Mouse (Mus musculus) midbrain, embryonic 12.5 days (tissue): ENCODE data around the gene Mmp9. TPM values are rescaled to one million over a fixed set of nuclear protein-coding genes. Genes with fewer than 3 reads are reported as not detected.

Experiments
- ATAC-seq: fragments of 200-750 bp; cut with Nextera tagmentation; 2 replicates; pipeline ENCODE4 v1.8.0; 2017; ENCODE audit warnings: low read depth, moderate TSS enrichment, moderate library complexity; ENCODE audit not compliant: low FRiP score
- H3K27ac ChIP-seq: fragments of 300-500 bp; sonication (generic); replicated peaks from 2 replicates; pipeline ENCODE4 v1.5.1; 2016; ENCODE audit warnings: mild to moderate bottlenecking
- H3K27me3 ChIP-seq: fragments of 300-500 bp; sonication (generic); 2 replicates; pipeline ENCODE4 v1.6.1; 2016; ENCODE audit warnings: mild to moderate bottlenecking
- H3K36me3 ChIP-seq: fragments of 300-500 bp; sonication (generic); 2 replicates; pipeline ENCODE4 v1.6.1; 2016
- H3K4me1 ChIP-seq: fragments of 300-500 bp; sonication (generic); 2 replicates; pipeline ENCODE4 v1.6.1; 2016
- H3K4me2 ChIP-seq: fragments of 300-500 bp; sonication (generic); replicated peaks from 2 replicates; pipeline ENCODE4 v1.6.1; 2016; ENCODE audit warnings: mild to moderate bottlenecking, moderate library complexity
- H3K4me3 ChIP-seq: fragments of 300-500 bp; sonication (generic); 2 replicates; pipeline ENCODE4 v1.5.1; 2016; ENCODE audit warnings: mild to moderate bottlenecking
- H3K9ac ChIP-seq: fragments of 300-500 bp; sonication (generic); replicated peaks from 2 replicates; pipeline ENCODE4 v1.6.1; 2016; ENCODE audit warnings: mild to moderate bottlenecking, moderate library complexity
- H3K9me3 ChIP-seq: fragments of 300-500 bp; sonication (generic); 2 replicates; pipeline ENCODE4 v1.6.1; 2016; ENCODE audit warnings: mild to moderate bottlenecking
- WGBS: fragments of 180-500 bp; shearing (Covaris S2); methylation state at CpG from one replicate; pipeline ENCODE4 v1.1.7; 2016; 5-methylcytosine and 5-hydroxymethylcytosine counted together
- polyA plus RNA-seq: library from polyadenylated mRNA; unstranded; fragments of >200 nt; fragmentation: Nextera tagmentation; extraction: Ambion mirVana; gene quantifications from 2 replicates; pipeline ENCODE4 v1.2.1, GENCODE M21; 2016

Gene Mmp9
- polyA plus RNA-seq, 1 experiment from 2014 or later, result 6.2 TPM

- no peak overlapping the region for H3K4me2 ChIP-seq
- WGBS, result 11% methylated on average over 5 of the region's 5 CpGs
- no peaks in the 10 kb centered on the region for H3K9me3 ChIP-seq
- H3K4me1 ChIP-seq, result peaks cover 22% of the 10 kb centered on the region
- H3K4me3 ChIP-seq, result no peak overlapping the region
- no peaks in the 10 kb centered on the region for H3K36me3 ChIP-seq
- ATAC-seq, result no peak
- H3K27ac ChIP-seq, result no peak overlapping the region
- H3K9ac ChIP-seq, result no peak overlapping the region
- peaks cover 65% of the 10 kb centered on the region for H3K27me3 ChIP-seq
Observed at GRCm38 (mm10) chr2:164942692-164943290, 2.2 kb downstream of the Mmp9 start.

DNA sequence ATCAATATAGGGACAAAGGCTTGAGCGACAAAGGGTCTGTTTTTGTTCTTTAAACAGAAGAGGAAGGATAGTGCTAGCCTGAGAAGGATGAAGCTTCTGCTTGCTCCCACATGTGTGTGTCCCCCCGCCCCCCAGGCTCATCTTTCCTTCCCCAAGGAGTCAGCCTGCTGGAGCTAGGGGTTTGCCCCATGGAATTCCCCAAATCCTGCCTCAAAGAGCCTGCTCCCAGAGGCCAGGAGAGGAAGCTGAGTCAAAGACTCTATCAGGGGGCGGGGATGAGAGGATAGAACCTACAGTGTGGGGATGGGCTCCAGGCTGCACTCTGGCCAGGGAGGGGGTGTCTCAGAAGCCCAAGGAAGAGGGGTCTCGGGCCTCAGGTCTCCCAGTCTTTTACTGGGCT, 6.9 kb downstream of the Mmp9 start:
- Histone ChIP-seq H3K27ac (no peak overlapping the region), H3K9ac (no peak overlapping the region), H3K4me3 (no peak overlapping the region), H3K36me3 (no peaks in the 10 kb centered on the region), H3K27me3 (peaks cover 68% of the 10 kb centered on the region), H3K4me1 (peaks cover 18% of the 10 kb centered on the region), H3K9me3 (no peaks in the 10 kb centered on the region), H3K4me2 (no peak overlapping the region)
- 35% methylated on average over 4 of the region's 4 CpGs for WGBS
- no peak for ATAC-seq

- H3K36me3 ChIP-seq, result no peaks in the 10 kb centered on the region
- no peak for ATAC-seq
Observed at GRCm38 (mm10) chr2:164947930-164948329, 7.3 kb downstream of the Mmp9 start.

DNA sequence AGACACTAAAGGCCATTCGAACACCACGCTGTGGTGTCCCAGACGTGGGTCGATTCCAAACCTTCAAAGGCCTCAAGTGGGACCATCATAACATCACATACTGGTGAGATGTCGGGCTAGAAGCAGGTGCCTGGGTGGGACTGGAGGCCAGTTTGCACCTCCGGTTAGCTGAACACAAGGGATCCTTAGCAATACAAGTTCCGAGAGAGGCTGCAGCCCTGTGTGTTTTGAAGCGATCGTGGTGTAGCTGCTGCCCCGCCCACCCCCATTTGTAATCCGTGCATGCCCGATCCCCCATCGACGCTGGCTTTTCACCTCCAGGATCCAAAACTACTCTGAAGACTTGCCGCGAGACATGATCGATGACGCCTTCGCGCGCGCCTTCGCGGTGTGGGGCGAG, 8.4 kb downstream of the Mmp9 start:
- peaks cover 77% of the 10 kb centered on the region for H3K27me3 ChIP-seq
- ATAC-seq, result no peak
- peak overlapping the region; percentile 40 for H3K4me2 ChIP-seq
- H3K9ac ChIP-seq, result no peak overlapping the region
- peaks cover 26% of the 10 kb centered on the region for H3K4me1 ChIP-seq
- H3K27ac ChIP-seq, result no peak overlapping the region
- 6% methylated on average over 25 of the region's 25 CpGs for WGBS
- H3K4me3 ChIP-seq, result peak overlapping the region; percentile 24
- H3K36me3 ChIP-seq, result no peaks in the 10 kb centered on the region
- H3K9me3 ChIP-seq, result no peaks in the 10 kb centered on the region

More at GRCm38 (mm10) chr2:164947930-164948329, 7.3 kb downstream of the Mmp9 start:
- Histone ChIP-seq H3K4me3 (no peak overlapping the region), H3K9me3 (no peaks in the 10 kb centered on the region), H3K4me1 (peaks cover 20% of the 10 kb centered on the region), H3K27me3 (peaks cover 68% of the 10 kb centered on the region), H3K4me2 (no peak overlapping the region), H3K27ac (no peak overlapping the region), H3K9ac (no peak overlapping the region)
- WGBS, result 6% methylated on average over 5 of the region's 7 CpGs

DNA sequence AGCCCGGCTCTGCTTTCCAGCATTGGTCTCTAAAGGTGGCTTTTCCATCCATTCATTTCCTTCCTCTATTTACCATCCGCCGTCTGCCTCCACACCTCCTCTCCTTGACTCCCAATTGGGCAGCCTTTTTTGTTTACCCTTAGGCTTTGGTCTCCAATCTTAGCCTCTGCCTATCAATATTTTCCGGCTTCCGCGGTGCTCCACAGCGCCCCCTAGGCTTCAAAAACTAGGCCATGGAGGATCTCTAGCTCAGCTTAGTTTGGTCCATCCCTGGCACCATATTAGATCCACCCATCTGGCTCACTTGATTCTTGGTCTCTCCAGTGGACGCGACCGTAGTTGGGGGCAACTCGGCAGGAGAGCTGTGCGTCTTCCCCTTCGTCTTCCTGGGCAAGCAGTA, 9.9 kb downstream of the Mmp9 start:
- no peaks in the 10 kb centered on the region for H3K36me3 ChIP-seq
- no peak for ATAC-seq
- no peaks in the 10 kb centered on the region for H3K9me3 ChIP-seq
- H3K9ac ChIP-seq, result no peak overlapping the region
- no peak overlapping the region for H3K4me3 ChIP-seq
- H3K4me1 ChIP-seq, result peaks cover 26% of the 10 kb centered on the region
- H3K4me2 ChIP-seq, result no peak overlapping the region
- 24% methylated on average over 13 of the region's 13 CpGs for WGBS
- H3K27me3 ChIP-seq, result peaks cover 88% of the 10 kb centered on the region
- no peak overlapping the region for H3K27ac ChIP-seq

DNA sequence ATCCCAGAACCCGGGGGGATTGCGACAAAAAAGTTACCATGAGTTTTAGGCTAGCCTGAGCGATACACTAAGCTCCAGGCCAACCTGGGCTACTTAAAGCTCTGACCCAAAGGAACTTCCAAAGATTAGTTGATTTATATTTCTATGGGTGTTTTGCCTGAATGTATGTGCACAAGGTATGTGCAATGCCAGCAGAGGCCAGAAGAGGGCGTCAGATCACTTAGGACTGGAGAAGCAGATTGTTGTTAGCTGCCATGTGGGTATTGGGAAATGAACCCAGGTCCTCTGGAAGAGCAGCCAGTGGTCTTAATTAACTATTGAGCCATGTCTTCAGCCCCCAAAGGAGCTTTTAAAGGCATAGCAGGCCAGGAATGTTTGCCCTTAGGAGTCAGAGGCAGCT, 11.2 kb downstream of the Mmp9 start:
- peaks cover 26% of the 10 kb centered on the region for H3K4me1 ChIP-seq
- no peak overlapping the region for H3K4me3 ChIP-seq
- H3K36me3 ChIP-seq, result no peaks in the 10 kb centered on the region
- no peaks in the 10 kb centered on the region for H3K9me3 ChIP-seq
- H3K27ac ChIP-seq, result no peak overlapping the region
- peaks cover 82% of the 10 kb centered on the region for H3K27me3 ChIP-seq
- H3K9ac ChIP-seq, result no peak overlapping the region
- ATAC-seq, result no peak
- H3K4me2 ChIP-seq, result no peak overlapping the region
- 78% methylated on average over 4 of the region's 4 CpGs for WGBS

- ATAC-seq, result no peak
- H3K4me2 ChIP-seq, result no peak overlapping the region
- peaks cover 26% of the 10 kb centered on the region for H3K4me1 ChIP-seq
- H3K9ac ChIP-seq, result no peak overlapping the region
- peaks cover 75% of the 10 kb centered on the region for H3K27me3 ChIP-seq
- H3K36me3 ChIP-seq, result no peaks in the 10 kb centered on the region
- H3K27ac ChIP-seq, result no peak overlapping the region
- WGBS, result 39% methylated on average over 13 of the region's 13 CpGs
- no peak overlapping the region for H3K4me3 ChIP-seq
- H3K9me3 ChIP-seq, result no peaks in the 10 kb centered on the region
Observed at GRCm38 (mm10) chr2:164952448-164952847, 11.9 kb downstream of the Mmp9 start.

DNA sequence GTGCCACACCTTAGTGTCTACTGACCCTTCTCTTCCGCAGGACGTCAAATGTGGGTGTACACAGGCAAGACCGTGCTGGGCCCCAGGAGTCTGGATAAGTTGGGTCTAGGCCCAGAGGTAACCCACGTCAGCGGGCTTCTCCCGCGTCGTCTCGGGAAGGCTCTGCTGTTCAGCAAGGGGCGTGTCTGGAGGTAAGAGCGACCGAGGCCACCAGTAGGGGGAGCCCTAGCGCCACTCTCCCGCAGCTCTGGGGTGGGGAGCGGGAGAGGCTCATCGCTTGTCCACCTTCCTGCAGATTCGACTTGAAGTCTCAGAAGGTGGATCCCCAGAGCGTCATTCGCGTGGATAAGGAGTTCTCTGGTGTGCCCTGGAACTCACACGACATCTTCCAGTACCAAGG, 12.6 kb downstream of the Mmp9 start:
- no peak overlapping the region for H3K4me3 ChIP-seq
- peak overlapping the region; percentile 23; the same call in 1 of the 2 replicates for H3K4me2 ChIP-seq
- peak; percentile 78 for ATAC-seq
- H3K9me3 ChIP-seq, result no peaks in the 10 kb centered on the region
- H3K4me1 ChIP-seq, result peaks cover 20% of the 10 kb centered on the region
- H3K27me3 ChIP-seq, result peaks cover 68% of the 10 kb centered on the region
- H3K27ac ChIP-seq, result no peak overlapping the region
- H3K36me3 ChIP-seq, result no peaks in the 10 kb centered on the region
- no peak overlapping the region for H3K9ac ChIP-seq
- WGBS, result 1% methylated on average over 21 of the region's 21 CpGs

GRCm38 (mm10) chr2:164955725-164956124, 15.1 kb downstream of the Mmp9 start:
- H3K4me3 ChIP-seq, result no peak overlapping the region
- WGBS, result 76% methylated on average over 4 of the region's 4 CpGs
- no peaks in the 10 kb centered on the region for H3K36me3 ChIP-seq
- no peaks in the 10 kb centered on the region for H3K9me3 ChIP-seq
- no peak overlapping the region for H3K27ac ChIP-seq
- peaks cover 11% of the 10 kb centered on the region; the same call in 1 of the 2 replicates for H3K4me1 ChIP-seq
- no peak for ATAC-seq
- no peak overlapping the region for H3K9ac ChIP-seq
- no peak overlapping the region for H3K4me2 ChIP-seq
- peaks cover 43% of the 10 kb centered on the region for H3K27me3 ChIP-seq

GRCm38 (mm10) chr2:164956195-164956594, 15.6 kb downstream of the Mmp9 start:
- H3K36me3 ChIP-seq, result no peaks in the 10 kb centered on the region
- H3K9ac ChIP-seq, result no peak overlapping the region
- WGBS, result 82% methylated on average over 5 of the region's 5 CpGs
- no peak overlapping the region for H3K27ac ChIP-seq
- peaks cover 38% of the 10 kb centered on the region for H3K27me3 ChIP-seq
- H3K4me1 ChIP-seq, result peaks cover 15% of the 10 kb centered on the region
- no peak for ATAC-seq
- H3K9me3 ChIP-seq, result no peaks in the 10 kb centered on the region
- H3K4me3 ChIP-seq, result no peak overlapping the region
- H3K4me2 ChIP-seq, result no peak overlapping the region

- Histone ChIP-seq H3K36me3 (no peaks in the 10 kb centered on the region), H3K27me3 (peaks cover 22% of the 10 kb centered on the region), H3K4me1 (peaks cover 20% of the 10 kb centered on the region), H3K4me3 (no peak overlapping the region), H3K27ac (no peak overlapping the region), H3K9me3 (no peaks in the 10 kb centered on the region), H3K9ac (no peak overlapping the region), H3K4me2 (no peak overlapping the region)
- no peak for ATAC-seq
- WGBS, result 65% methylated on average over 9 of the region's 9 CpGs
Observed at GRCm38 (mm10) chr2:164957548-164958315, 17.2 kb downstream of the Mmp9 start.

GRCm38 (mm10) chr2:164960716-164961441, 20.3 kb downstream of the Mmp9 start, which contains the start of gene Slc12a5:
Slc12a5 (plus strand) TSS chr2:164960802.
- H3K36me3 ChIP-seq, result no peaks in the 10 kb centered on the region
- H3K9ac ChIP-seq, result peak within 1 kb of the TSS; percentile 62
- H3K27ac ChIP-seq, result peak within 1 kb of the TSS; percentile 36; the same call in 1 of the 2 replicates
- peaks cover 13% of the 10 kb centered on the region for H3K27me3 ChIP-seq
- peak; percentile 57 for ATAC-seq
- H3K4me2 ChIP-seq, result peak within 1 kb of the TSS; percentile 65
- H3K4me3 ChIP-seq, result peak within 1 kb of the TSS; percentile 69
- peaks cover 35% of the 10 kb centered on the region for H3K4me1 ChIP-seq
- 2% methylated on average over 45 of the region's 54 CpGs for WGBS
- H3K9me3 ChIP-seq, result no peaks in the 10 kb centered on the region
